Mouse (Mus musculus) myocyte (in vitro differentiated cells): ENCODE data around the gene Tmem167b. TPM values are rescaled to one million over a fixed set of nuclear protein-coding genes. Genes with fewer than 3 reads are reported as not detected.

Experiments used
- H3K27me3 ChIP-seq: one replicate; pipeline ENCODE4 v1.6.1; 2011; ENCODE audit not compliant: control insufficient read depth, insufficient read depth, insufficient read length
- H3K36me3 ChIP-seq: one replicate; pipeline ENCODE4 v1.6.1; 2011; ENCODE audit not compliant: control insufficient read depth, insufficient read depth
- H3K4me2 ChIP-seq: one replicate; pipeline ENCODE4 v1.6.1; 2011; ENCODE audit warnings: low read depth, control low read depth
- H3K4me3 ChIP-seq: one replicate; pipeline ENCODE4 v1.5.1; 2011; ENCODE audit warnings: mild to moderate bottlenecking, control low read depth, moderate library complexity
- H3K79me2 ChIP-seq: one replicate; pipeline ENCODE4 v1.6.1; 2011; ENCODE audit not compliant: control insufficient read depth, insufficient read depth
- H3ac ChIP-seq: one replicate; pipeline ENCODE4 v1.6.1; 2011; ENCODE audit not compliant: control insufficient read depth, insufficient read length
- CEBPB ChIP-seq: IDR thresholded peaks from 2 replicates; pipeline ENCODE4 v1.6.1; 2011; ENCODE audit warnings: mild to moderate bottlenecking, moderate library complexity; ENCODE audit not compliant: poor library complexity, insufficient read depth, severe bottlenecking
- E2F4 ChIP-seq: IDR thresholded peaks from one replicate; pipeline ENCODE4 v1.6.1; 2011; ENCODE audit warnings: mild to moderate bottlenecking, control low read depth, moderate library complexity; ENCODE audit not compliant: insufficient read depth
- MAX ChIP-seq: IDR thresholded peaks from one replicate; pipeline ENCODE4 v1.6.1; 2011; ENCODE audit warnings: low read depth, mild to moderate bottlenecking, control low read depth
- MYOD1 ChIP-seq, 3 experiments: IDR thresholded peaks; one replicate each; pipeline ENCODE4 v1.6.1; 2011; ENCODE audit warnings: control low read depth in 2 of 3, low read depth in 2 of 3, mild to moderate bottlenecking in 2 of 3, moderate library complexity in 1 of 3; ENCODE audit not compliant: insufficient read length in 2 of 3, control insufficient read depth in 1 of 3
- MYOG ChIP-seq, 3 experiments: IDR thresholded peaks; one replicate each; pipeline ENCODE4 v1.6.1; 2011; ENCODE audit warnings: control low read depth in 2 of 3, low read depth in 2 of 3, mild to moderate bottlenecking in 2 of 3; ENCODE audit not compliant: insufficient read length in 2 of 3, control insufficient read depth in 1 of 3, insufficient read depth in 1 of 3
- POLR2A ChIP-seq: IDR thresholded peaks from one replicate; pipeline ENCODE4 v1.6.1; 2011; ENCODE audit warnings: low read depth, mild to moderate bottlenecking, control low read depth, moderate library complexity; ENCODE audit not compliant: insufficient read length
- POLR2AphosphoS2 ChIP-seq: IDR thresholded peaks from one replicate; pipeline ENCODE4 v1.6.1; 2011; ENCODE audit warnings: low read depth, control low read depth; ENCODE audit not compliant: insufficient read length
- REST ChIP-seq: IDR thresholded peaks from one replicate; pipeline ENCODE4 v1.6.1; 2011; ENCODE audit warnings: mild to moderate bottlenecking, control low read depth, moderate library complexity; ENCODE audit not compliant: insufficient read depth, insufficient read length
- SRF ChIP-seq: IDR thresholded peaks from one replicate; pipeline ENCODE4 v1.6.1; 2011; ENCODE audit warnings: low read depth; ENCODE audit not compliant: control insufficient read depth, insufficient read length
- TCF12 ChIP-seq: IDR thresholded peaks from one replicate; pipeline ENCODE4 v1.6.1; 2011; ENCODE audit warnings: mild to moderate bottlenecking, control low read depth; ENCODE audit not compliant: poor library complexity, insufficient read depth, severe bottlenecking
- TCF3 ChIP-seq: IDR thresholded peaks from one replicate; pipeline ENCODE4 v1.6.1; 2011; ENCODE audit warnings: low read depth, control low read depth; ENCODE audit not compliant: insufficient read length
- USF1 ChIP-seq: IDR thresholded peaks from one replicate; pipeline ENCODE4 v1.6.1; 2011; ENCODE audit warnings: low read depth, mild to moderate bottlenecking, control low read depth, moderate library complexity
- polyA plus RNA-seq: library from polyadenylated mRNA; unstranded; fragments of >200 nt; fragmentation: generic; extraction: Trizol; gene quantifications from one replicate; pipeline ENCODE4 v1.2.1, GENCODE M21; 2012; ENCODE audit warnings: missing spikeins

The Tmem167b gene
- polyA plus RNA-seq = 21.7 TPM

DNA sequence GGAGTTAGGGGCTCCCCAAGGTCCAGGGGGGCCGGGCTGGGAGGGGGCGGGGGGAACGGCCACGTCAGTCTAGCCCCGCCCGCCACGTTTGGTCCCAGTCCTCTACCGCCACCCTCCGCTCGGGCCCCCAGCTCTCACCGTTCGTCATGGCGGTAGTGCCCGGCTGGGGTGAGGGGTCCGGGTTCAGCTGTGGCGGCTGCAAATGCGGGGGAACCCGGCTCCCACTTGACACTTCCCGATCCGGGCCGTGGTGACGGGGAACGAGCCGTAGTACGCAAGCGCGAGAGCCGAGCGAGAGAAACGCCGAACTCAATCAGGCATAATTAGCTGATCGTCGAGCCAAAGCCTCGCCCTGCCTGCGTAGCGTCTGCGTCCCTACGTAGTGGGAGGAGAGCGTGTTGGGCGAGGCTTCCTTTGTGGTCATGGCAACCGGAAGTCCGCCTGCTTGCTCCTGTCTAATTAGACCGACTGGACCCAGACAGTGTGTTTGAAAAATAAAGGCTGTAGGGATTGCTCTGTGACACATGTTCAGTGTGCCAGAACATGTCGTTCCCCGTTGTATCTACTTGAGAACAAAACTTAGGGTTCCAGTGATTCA, at the start of gene Tmem167b:
Gene Tmem167b (minus strand): TSS at position 334 of the 598 bp plus-strand sequence.
- TF ChIP-seq MYOD1 (IDR thresholded peaks at IDR 0.05; ENCODE audit: control insufficient read depth in 1 of 3, insufficient read length in 2 of 3, low read depth in 2 of 3) (no peak), SRF (peak; percentile 88), MAX (no peak), POLR2A (peak; percentile 67), REST (no peak), TCF3 (no peak), E2F4 (no peak), TCF12 (no peak), POLR2AphosphoS2 (peak; percentile 59), CEBPB (no peak), MYOG (IDR thresholded peaks at IDR 0.05; ENCODE audit: control insufficient read depth in 1 of 3, insufficient read depth in 1 of 3, insufficient read length in 2 of 3, low read depth in 2 of 3) (peak in 1 of 3 experiments; percentile 39), USF1 (no peak)
- Histone ChIP-seq H3ac (peak within 1 kb of the TSS; percentile 22), H3K36me3 (peaks cover 14% of the 10 kb centered on the region), H3K4me2 (peak within 1 kb of the TSS; percentile 97), H3K27me3 (peaks cover 9% of the 10 kb centered on the region), H3K4me3 (peak within 1 kb of the TSS; percentile 46), H3K79me2 (peaks cover 13% of the 10 kb centered on the region)

DNA sequence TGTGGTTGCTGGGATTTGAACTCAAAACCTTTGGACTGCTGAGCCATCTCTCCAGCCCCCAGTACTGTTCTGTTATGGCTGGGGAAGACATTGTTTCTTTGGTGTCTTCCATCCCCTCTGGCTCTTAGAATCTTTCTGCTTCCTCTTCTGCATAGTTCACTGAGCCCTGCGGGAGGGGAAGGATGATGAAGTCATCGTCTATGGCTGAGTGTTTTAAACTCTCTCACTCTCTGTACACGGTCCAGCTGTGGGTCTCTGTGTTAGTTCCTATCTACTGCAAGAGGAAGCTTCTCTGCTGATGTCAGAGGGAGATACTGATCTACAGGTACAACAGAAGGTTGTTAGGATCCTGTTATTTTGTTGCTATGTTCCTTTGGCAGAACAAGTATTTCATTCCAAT, 46.6 kb upstream of the Tmem167b start:
- Histone ChIP-seq H3K4me2 (no peak overlapping the region), H3K79me2 (no peaks in the 10 kb centered on the region), H3ac (no peak overlapping the region), H3K4me3 (no peak overlapping the region), H3K36me3 (peaks cover 3% of the 10 kb centered on the region), H3K27me3 (no peaks in the 10 kb centered on the region)
- TF ChIP-seq CEBPB (no peak), REST (no peak), MAX (no peak), TCF12 (no peak), MYOG (IDR thresholded peaks at IDR 0.05; ENCODE audit: control insufficient read depth in 1 of 3, insufficient read depth in 1 of 3, insufficient read length in 2 of 3, low read depth in 2 of 3) (no peak), POLR2AphosphoS2 (no peak), E2F4 (no peak), MYOD1 (IDR thresholded peaks at IDR 0.05; ENCODE audit: control insufficient read depth in 1 of 3, insufficient read length in 2 of 3, low read depth in 2 of 3) (no peak), POLR2A (no peak), USF1 (no peak), TCF3 (no peak), SRF (no peak)

DNA sequence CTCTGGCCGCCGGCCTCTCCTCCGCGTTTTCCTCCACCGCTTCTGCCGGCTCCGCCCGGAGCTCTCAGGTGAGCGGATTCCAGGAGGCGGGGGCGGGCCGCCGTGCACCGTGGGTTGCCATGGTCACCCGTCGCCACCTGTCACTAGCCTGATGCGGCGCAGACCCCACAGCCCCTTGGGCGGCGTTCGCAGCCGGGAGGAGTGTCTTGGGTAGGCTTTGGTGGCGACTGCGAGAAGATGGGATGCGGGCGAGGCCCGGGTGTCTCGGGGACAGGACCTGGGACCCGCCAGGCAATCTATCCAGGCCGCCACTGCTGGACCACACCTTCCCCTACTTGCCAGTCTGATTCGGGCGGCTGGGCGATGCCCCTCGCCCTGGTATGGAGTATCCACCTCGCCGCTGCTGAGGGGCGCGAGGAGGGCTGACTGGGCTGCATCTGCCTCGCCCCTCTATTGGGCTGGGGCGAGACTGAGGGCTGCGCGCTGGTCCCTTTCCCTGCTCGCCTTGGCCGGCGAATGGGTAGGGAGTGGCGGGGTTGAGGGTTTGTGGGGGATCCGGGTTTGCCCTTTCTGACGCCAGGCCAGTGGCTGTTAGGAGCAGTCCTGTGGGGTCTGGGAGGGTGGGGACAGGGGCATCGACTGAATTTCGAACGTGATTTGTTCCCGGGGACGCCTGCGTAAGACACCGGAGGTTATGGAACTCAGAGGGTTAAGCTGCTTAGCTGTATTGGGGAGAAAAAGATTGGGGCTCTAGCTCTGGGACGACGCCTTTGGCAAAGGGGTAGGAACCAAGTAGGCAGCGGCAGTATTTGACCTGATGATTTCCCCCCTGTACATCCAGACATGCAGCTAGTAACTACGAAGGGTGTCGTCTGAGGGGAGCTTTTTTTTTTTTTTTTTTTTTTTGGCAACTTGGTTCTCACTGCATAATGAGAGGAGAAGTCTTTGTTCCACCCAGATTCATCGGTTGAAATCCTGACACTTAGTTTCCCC, 29.6 kb upstream of the Tmem167b start:
- Histone ChIP-seq H3K27me3 (no peaks in the 10 kb centered on the region), H3K36me3 (no peaks in the 10 kb centered on the region), H3ac (peak overlapping the region; percentile 83), H3K4me2 (peak overlapping the region; percentile 85), H3K79me2 (no peaks in the 10 kb centered on the region), H3K4me3 (peak overlapping the region; percentile 69)
- TF ChIP-seq MYOG (IDR thresholded peaks at IDR 0.05; ENCODE audit: control insufficient read depth in 1 of 3, insufficient read depth in 1 of 3, insufficient read length in 2 of 3, low read depth in 2 of 3) = peak in 2 of 3 experiments; percentile 22 to 46
- peak in 1 of 3 experiments; percentile 5 for TF ChIP-seq MYOD1 (IDR thresholded peaks at IDR 0.05; ENCODE audit: control insufficient read depth in 1 of 3, insufficient read length in 2 of 3, low read depth in 2 of 3)
- no peak for TF ChIP-seq TCF3

DNA sequence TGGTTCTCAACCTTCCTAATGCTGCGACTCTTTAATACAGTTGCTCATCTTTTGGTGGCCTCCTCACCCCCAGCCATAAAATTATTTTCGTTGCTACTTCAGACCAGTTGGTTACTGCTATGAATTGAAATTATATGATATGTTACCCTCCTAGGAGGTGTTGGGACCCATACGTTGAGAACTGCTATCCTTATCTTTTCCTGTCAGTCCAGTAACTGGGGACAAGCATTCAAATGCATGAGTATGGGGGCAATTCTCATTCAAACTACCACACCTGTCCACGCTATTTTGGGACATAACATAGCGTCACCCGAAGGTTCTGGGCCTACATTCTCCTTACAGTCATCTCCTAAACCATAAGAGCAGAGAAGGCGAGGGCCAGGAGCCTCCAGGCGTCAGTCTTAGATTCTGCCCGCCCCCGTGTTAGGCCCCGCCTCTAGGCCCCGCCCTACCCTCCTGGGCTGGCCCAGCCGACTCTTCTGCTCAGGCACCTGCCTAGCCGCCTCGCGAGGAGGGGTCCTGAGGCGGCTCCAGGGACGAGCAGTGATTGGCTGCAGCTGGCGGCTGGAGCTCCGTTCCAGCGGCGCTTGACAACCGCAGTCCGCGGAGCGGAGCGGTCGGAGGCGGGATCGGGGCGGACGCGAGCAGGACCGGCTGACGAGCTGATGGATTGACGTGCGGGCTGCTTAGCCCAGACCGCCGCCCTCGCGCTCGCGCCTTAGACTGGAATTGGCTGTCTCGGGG, 28.7 kb upstream of the Tmem167b start, which contains the start of gene Wdr47:
Gene Wdr47 (plus strand): TSS at position 494 of the 744 bp plus-strand sequence.
- no peak for TF ChIP-seq E2F4
- TF ChIP-seq USF1 = no peak
- no peak for TF ChIP-seq CEBPB
- TF ChIP-seq MYOD1 (IDR thresholded peaks at IDR 0.05; ENCODE audit: control insufficient read depth in 1 of 3, insufficient read length in 2 of 3, low read depth in 2 of 3) = peak in 2 of 3 experiments; percentile 94 to 98
- TF ChIP-seq POLR2AphosphoS2 = peak; percentile 61
- peak in 1 of 3 experiments; percentile 49 for TF ChIP-seq MYOG (IDR thresholded peaks at IDR 0.05; ENCODE audit: control insufficient read depth in 1 of 3, insufficient read depth in 1 of 3, insufficient read length in 2 of 3, low read depth in 2 of 3)
- no peak for TF ChIP-seq REST
- TF ChIP-seq TCF3 = no peak
- TF ChIP-seq SRF = no peak
- no peak for TF ChIP-seq TCF12
- TF ChIP-seq POLR2A = peak; percentile 84
- no peak for TF ChIP-seq MAX
- H3K4me2 ChIP-seq = peak within 1 kb of the TSS; percentile 85
- peak within 1 kb of the TSS; percentile 69 for H3K4me3 ChIP-seq
- no peaks in the 10 kb centered on the region for H3K27me3 ChIP-seq
- peak within 1 kb of the TSS; percentile 83 for H3ac ChIP-seq
- H3K79me2 ChIP-seq = no peaks in the 10 kb centered on the region
- no peaks in the 10 kb centered on the region for H3K36me3 ChIP-seq
